Mouse (Mus musculus) kidney, adult 18-20 months (tissue): ENCODE data around the gene Cdkn2d.
A peak's percentile ranks its signal among the peaks of the same experiment; 100 is the strongest.
"Not testable (repeated sequence)": the region's sequence is repeated elsewhere in the genome, so short reads cannot be mapped to it uniquely, and the experiment has no call there.

ENCODE experiments used
- DNase-seq: peaks from one replicate; pipeline ENCODE4 v3.0.0; 2021

Cdkn2d gene

DNA sequence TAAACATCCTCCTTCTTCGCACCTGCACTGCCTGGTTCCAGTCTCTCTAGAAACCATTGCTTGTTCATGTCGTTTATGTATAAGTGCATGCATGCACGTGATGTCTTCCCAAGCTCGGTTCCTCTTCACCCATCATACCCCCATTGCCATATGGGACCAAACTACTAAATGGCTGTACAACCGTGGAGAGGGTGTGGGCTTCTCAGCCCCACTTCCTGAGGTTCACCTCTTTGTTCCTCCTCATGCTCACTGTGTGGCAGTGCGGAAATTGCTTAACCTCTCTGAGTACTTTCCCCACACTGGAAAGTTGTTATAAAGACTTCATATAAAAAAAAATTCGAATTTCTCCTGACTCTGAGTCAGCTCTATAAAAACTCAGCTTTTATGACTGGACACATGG, 25.5 kb upstream of the Cdkn2d start:
- DNase-seq: no peak

DNA sequence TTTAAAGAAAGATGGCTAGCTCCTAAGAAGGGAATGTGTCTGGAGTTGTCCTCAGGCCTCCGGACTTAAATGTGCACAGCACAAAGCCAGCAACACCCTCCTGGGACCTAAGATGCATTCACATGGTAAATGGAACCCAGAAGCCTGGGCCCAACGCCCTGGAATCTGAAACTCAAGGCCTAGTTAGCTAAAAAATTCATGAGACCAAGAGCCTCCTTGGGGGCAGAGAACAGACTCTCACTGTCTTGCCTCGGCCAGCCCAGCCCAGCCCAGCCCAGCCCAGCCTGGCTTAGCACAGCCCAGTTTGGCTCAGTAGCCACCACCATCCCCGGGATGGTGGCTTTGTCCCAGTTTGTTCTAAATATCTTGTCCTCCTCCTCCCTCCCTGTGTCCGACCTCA, 24.2 kb upstream of the Cdkn2d start:
- DNase-seq: no peak

DNA sequence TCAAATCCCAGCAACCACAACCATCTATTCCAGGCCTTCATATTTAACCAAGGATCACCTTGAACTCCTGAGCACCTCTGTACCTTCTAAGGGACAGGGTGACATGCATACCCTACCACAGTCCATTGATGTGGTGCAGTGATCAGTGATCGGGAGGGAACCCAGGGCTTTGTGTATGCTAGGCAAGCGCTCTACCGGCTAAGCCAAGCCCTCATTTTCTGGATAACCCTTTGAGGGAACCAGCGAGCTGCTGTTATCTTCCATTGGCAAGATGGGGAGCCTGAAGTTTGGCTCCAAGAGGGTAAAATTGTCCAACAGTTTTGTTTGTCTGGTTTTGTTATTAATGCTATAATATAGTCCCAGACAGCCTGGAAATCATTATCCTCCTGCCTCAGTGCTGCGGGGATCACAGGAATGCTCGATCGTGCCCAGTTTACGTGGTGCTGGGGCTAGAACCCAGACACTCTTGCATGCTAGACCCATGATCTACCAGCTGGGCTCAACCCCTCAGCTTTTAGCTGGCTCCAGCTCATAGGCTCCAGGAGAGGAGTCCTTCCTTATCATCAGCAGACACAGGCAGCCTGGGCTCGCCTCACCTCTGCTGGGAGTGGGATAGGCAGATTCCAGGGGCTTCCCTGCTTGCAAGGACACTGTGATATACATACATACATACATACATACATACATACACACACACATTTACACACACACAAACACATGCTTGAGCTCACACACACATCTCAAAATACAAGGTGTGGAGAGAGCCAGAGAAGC, 23.3 kb upstream of the Cdkn2d start:
- no peak for DNase-seq

DNA sequence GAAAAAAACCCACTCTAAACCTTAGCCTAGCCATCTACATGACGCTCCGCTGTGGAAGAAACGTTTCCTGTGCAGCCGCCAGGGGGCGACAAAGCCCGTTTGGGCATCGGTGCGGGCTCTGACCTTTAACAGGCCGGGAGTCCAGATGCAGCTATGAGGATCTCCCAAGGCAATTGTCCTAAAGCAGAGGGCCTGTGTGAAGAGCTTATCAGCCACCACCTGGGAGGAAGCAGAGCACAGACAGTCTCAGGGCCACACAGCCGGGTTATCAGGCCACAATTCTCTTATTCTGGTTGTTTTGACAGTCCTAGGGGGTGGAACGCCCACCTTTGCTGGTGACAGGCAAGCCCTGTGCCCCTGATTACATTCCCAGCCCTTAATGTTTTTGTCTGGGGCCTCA, 22.2 kb upstream of the Cdkn2d start:
- DNase-seq: peak; percentile 87

DNA sequence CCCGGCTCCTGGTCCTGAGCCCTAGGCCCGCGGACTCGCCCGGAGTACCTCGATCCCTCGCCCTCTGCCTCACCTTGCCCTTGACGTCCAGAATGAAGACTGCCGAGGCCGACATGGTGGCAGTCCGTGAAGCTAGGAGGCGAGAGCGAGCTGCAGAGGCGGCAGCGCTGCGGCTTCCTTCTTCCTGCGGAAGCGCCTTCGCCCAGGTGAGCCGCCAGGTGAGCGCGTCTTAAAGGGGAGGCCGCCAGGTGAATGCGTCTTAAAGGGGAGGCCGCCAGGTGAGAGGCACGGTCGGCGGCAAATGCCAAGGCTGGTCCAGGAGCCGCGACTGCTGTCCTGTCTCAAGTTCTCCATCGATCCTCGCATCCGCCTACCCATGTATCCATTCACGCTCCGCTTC, 20.9 kb upstream of the Cdkn2d start, which contains the start of gene Ap1m2:
TSS of gene Ap1m2 (minus strand) at position 204 of the 400 bp plus-strand sequence.
- DNase-seq: peak; percentile 68

DNA sequence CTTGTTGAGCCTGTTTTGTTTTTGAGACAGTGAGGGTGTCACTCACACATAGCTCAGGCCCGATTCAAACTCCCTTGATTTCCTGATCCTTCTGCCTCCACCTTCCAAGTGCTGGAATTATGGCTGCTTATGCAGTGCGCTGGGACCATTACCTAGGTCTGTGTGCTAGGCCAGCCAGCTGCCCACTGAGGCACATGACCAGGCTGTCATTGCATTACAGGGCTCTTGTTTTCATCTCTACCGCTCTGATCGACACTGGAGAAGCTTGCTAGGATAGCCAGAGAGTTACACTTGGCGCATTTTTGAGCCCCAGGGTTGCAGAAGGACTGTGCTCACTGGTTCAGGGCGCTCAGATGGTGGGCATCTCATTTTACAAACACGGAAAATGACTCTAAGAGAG, 20.5 kb upstream of the Cdkn2d start:
- DNase-seq: no peak

DNA sequence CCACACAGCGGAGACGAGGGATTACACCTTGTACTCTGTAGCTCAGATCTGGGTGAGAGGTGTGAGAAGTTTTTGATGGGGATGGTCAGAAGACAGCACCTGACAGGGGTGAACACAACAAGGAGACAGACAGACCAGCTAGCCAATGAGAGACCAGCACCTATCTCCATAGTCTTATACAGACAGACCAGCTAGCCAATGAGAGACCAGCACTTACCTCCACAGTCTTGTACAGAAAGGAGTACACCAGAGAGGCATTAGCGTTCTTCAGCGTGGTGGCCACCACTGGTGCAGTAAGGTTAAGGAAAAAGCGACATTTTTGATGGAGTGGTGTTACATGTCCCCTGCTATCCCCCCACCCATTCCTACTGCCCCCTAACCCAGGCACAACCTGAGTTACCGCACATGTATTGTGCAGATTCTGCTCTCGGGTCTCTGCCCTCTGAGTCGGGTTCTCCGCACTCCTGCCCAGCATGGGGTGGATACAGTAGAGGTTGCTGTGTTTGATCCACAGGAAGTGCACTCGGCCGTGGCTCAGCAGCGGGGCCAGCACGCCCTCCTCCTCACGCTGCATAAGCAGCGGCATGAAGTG, 18.0 kb upstream of the Cdkn2d start:
- no peak for DNase-seq

DNA sequence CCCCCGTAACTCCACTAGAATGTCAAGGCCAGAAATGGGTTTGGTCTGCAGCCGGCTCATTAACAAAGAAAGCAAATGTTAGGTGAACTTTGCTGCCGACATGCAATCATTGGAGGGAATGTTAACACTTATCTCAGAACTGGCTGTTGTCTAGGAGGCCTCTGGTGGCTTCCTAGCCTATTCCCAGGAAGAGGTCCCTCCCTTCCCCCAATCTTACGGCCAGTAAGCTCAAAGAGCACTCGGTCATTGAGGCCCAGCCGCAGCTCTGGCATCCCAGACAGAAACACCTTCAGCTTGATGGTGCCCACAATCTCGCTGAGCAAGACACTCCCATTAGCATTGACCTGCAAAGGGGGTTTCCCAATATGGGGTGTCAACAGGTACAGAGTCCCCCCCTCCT, 13.9 kb upstream of the Cdkn2d start:
- DNase-seq: no peak

DNA sequence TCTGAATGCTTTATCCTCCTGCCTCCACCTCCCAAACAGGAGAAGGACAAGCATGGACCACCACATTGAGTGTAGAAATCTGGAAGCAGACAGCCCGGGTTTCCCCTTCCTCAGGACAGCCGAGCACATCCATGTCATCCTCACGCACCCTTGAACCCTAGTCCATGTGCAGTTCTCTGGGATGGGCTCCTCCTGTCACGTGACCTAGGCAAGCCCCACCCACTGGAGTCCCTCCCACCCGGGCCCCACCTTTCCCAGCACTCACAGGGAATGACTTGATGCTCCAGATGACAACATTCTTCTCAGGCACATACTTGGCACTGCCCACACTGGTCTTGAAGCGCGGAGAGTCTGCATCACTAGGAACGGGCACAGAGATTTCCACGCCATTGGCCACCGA, 7.8 kb upstream of the Cdkn2d start:
- no peak for DNase-seq

DNA sequence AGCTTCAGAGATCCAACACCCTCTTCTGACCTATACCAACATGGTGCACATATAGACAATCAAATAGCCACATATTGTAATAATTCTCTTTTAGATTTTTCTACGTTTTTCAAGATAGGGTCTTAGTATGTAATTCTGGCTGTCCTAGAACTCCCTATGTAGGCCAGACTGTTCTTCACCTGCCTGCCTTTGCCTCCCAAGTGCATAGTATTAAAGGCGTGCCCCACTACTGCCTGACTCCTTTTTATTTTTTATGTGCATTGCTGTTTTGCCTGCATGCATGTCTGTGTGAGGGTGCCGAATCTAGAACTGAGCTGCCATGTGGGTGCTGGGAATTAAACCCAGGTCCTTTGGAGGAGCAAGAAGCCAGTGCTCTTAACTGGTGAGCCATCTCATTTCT, 1.1 kb upstream of the Cdkn2d start:
- DNase-seq: no peak

DNA sequence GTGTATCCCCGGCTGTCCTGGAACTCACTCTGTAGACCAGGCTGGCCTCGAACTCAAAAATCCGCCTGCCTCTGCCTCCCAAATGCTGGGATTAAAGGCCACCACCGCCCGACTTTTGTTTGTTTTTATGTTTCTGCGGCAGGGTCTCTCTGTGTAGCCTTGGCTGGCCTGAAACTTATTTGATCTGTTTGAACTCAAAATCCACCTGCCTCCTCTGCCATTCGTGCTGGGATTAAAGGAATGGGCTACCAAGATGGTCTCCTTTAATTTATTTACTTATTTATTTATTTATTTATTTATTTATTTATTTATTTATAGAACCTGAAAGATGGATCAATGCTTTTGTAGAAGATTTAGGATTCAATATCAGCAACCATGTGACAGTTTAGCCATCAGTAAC, 661 bp upstream of the Cdkn2d start:
- DNase-seq: not testable (repeated sequence)

DNA sequence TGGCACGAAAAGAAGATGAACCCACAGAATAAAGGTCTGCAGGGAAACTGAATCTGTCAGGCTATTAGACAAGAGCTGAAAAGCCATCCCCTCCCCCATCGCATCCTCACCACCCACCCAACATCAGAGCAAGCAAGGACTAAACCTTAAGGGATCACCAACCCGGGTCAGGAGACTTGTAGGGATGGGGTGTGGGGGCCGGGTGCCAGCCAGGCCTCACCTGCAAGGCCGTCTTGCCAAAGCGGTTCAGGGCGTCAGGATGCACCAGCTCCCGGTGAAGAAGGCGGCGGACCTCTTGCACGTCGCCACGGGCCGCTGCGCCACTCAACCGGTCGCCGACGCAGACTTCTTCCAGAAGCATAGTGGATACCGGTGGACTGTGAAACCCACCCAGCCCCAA, 618 bp downstream of the Cdkn2d start:
- no peak for DNase-seq

DNA sequence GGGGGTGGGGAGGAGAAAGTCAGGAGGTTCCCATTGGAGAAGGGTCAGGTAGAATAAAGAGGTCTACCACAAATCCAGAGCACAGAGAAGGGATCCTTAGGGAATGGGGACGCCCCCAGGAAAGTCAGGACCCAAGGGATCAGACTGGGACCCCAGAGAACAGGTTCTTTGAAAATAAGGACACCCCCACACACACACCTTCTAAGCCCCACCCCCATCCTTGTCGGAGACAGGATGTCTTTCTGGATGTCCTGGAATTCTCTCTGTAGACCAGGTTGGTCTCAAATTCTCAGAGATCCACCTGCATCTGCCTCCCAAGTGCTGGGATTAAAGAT, 1.9 kb downstream of the Cdkn2d start:
- DNase-seq: no peak

DNA sequence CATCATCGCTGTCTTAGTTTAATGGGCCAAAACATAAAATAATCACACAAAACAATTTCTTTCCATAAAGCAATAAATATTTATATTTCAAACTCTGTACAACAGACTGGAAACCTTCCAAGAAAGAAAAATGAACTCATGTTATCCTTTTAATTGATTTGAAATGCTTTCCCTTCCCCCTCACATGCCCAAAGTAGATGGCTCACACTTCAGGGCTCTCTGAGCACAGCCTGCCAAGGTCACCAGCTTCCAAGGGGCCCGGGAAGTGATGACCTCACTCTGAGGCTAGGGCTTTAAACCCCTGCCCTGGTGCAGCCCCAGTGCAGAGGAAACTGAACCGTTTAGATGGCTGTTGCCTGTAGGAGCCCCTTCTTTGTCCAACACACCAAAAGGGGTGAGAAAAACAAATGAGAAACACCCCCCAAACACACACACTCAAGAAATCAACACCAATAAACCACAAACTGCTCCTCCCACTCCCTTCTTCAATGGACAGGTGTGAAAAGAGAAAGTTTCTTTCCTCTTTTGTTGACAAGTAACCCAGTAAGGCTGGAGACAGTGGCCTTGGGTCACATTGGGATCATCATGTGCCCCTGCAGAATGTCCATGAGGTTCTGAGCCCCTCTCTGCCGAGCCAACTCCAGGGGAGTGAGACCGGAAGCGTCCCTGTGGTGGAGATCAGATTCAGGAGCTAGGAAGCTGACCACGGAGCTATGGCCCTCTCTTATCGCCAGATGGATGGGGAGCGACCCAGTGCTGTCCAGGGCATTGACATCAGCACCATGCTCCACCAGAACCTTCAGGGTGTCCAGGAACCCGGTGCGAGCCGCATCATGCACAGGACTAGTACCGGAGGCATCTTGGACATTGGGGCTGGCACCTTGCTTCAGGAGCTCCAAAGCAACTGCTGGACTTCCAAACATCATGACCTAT, 2.5 kb downstream of the Cdkn2d start:
- no peak for DNase-seq

DNA sequence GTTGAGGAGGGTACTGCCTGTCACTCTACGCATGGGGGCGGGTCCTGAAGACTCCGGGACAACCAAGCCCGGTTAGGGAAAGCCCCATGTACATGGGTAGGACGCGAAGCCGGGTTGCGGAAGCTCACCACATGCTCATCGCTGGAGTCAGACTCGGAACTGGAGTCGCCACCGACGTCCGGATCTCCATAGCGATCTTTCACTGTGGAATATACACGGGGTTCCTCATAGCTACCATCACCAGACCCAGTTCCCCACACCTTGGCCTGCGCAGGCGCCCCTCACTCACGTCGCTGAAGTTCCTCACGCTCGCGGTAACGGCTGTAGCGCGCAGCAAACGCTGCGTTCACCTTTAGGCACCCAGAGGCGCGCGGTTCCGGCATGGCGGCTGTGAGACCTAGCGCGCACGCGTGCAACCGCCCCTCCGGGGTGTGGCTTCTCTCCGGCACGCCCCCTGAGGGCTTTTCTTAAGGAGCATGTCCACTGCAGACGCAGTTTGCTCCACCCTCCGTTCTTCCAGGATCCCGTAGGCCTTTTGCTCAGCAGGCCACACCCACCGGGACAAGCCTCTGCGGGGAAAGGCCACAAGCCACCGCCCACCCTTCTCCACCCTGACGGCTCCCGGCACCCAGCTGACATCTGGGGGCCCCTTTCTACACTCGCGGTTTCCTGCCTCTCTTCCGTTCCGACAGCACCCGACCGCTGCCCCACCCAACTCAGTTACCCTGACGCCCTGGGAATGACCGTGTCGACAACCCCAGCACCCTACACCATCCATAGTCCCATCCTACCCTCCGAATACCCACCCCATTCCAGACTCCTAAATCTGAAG, 3.4 kb downstream of the Cdkn2d start, which contains the start of gene Kri1:
TSS of gene Kri1 (minus strand) at position 399 of the 832 bp plus-strand sequence.
- DNase-seq: peak; percentile 99

DNA sequence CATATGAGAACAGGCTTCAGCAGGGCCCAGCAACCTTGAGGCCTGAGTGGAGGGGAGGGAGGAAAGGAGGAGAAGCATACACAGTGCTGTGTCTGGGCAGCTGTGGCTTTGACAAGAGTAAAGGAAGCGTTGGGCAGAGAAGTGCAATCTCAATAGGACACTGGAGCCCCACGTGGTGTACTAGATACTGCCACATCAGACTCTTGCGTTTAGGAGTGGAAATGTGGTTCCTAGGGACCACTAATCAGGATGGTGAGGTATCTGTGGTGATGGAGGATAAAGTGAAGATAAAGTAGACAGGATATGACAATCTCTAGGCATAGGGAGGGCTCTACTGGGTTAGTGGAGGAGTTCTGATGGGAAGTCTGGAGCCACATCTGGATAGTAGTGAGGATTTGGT, 4.5 kb downstream of the Cdkn2d start:
- no peak for DNase-seq

DNA sequence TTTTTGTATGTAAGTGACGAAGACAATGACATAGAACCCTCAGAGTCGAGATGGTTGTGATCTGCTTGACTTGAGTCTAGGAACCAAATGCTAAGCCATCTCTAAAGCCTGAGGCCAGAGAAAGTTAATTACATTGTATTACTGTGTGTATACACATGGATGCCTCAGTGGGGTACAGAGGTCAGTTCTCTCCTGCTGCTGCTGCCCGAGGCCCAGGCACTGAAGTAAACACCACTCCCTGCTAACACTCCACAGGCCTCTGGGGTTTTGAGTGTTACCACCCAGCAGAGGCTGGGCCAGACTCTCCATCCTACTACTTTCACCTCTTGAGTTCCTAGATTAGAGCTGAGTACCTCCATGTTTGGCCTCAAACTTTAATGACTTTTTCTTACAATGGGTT, 7.2 kb downstream of the Cdkn2d start:
- no peak for DNase-seq

DNA sequence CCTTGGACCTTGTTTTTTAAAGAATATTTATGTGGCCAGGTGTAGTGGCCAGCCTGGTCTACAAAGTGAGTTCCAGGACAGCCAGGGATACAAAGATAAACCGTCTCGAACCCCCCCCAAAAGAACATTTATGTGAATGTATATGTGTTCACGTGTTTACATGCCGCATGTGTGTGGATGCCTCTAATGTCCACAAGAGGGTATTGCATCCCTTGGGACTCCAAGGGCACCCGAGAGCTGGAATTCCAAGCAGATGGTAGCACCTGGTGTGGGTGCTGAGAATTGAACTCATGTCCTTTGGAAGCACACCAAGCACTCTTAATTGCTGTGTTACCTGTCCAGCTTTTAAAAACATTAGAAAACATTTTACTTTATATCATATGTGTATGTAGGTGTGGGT, 7.6 kb downstream of the Cdkn2d start:
- DNase-seq: no peak

DNA sequence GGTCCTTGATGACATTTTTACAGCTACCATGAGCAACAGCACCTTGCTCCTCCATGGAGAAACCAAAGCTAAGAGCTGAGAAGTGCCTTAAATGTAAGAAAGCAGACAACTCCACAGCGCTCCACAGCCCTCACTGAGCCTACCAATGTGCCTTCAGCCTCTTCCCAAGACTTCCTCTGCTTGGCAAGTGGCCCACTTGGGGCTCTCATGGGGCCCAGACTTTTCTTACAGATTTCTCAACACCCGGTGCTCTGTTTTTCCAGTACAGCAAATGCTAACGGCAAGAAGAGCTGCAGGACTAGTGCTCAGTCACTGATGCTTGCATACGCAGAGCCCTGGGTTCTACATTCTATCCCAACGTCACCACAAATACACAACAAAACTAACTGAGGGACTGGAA, 13.4 kb downstream of the Cdkn2d start:
- no peak for DNase-seq

DNA sequence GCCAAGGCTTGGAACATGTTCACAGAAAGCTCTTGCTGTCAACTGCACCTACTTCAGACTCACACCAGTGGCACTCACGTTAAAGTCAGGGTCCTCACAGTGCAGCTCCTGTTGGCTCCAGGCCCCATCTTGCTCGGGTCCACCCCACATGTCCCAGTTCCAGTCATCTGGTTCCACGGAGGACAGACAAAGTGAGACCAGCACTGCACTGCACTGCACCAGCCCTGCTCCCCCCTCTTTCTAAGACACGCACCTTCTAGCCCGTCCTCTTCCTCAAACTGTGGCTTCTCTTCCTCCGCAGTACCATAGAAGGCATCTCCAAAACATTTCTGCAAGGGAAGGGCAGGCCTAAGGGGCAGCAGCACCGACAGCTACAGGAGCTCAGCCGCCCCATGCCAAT, 14.9 kb downstream of the Cdkn2d start:
- no peak for DNase-seq

DNA sequence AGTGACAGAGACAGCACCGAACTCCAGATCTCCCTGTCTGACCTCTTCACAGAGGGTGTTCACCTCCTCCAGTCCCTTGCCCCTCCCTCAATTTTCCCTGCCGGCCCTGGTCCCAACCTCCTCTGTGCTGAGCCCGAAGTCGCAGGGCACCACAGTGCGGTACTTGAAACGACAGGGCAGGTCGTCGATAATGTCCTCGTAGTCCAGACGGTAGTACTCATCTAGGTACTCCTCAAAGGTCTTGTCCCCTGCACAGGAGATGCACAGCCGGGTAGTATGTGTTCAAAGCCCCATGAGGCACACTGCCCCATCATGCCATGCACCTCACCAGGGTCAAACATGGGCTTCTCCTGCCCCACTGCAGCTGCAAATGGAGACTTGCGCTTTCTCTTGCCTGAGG, 15.5 kb downstream of the Cdkn2d start:
- DNase-seq: no peak

DNA sequence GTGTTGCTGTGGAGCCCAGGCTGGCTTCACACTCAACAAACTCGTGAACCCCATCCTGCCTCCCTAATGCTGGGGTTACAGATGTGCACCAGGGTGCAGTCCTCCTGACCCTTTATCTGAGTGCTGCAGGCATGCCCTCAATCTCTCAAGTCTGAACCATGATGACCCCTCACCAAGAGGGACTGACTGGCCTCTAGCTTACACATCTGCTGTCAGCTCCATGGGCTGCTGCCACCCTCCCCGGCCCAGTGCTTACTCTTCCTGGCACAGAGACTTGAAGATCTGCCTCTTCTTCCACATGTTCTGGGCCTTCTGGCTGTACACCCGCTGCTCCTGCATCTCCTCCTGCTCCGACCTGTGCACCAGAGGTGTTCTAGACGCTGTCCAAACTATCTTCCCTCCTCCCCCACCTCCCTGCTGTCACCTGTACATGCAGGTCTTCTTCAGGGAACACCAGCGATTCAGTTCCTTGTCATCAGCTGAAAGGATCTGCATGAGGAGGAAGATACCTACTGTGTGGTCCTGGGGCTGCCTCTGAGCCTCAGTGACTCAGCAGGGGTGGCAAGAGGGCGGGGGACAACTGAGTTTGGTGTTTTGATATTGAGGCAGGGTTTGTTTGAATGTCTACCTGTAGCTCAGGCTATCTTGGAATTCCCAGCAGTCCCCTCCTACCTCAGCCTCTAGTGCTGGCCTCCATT, 16.0 kb downstream of the Cdkn2d start:
- no peak for DNase-seq
